Comparison of ENCODE assay signal across 12 mouse cellular contexts in genomic region chr4:89475848-89476247, GRCm38 (mm10).
DNase-seq lines count a peak whose midpoint lies in the region; ATAC-seq and TF ChIP-seq lines count a peak whose summit lies in the region.
"Had no signal": no experiment of that assay in that cellular context is flagged by ENCODE, and none has a peak within 500 bp of the region (broad histone marks: within the 10 kb centered on the region; RNA-seq: fewer than 3 reads in every experiment).

No protein-coding gene starts in this region.

- ATAC-seq in kidney, postnatal 0 days (replicated peaks; ENCODE audit: low FRiP score, low read depth): no peak
- peak; percentile 84 for ATAC-seq in megakaryocyte progenitor cell, adult 5-6 weeks (replicated peaks; ENCODE audit: poor library complexity)
- no peak for ATAC-seq in forebrain, embryonic 12.5 days (ENCODE audit: low FRiP score)

- H3K27ac ChIP-seq in kidney, postnatal 0 days: no peak overlapping the region
- no peak overlapping the region for H3K27ac ChIP-seq in forebrain, embryonic 12.5 days

- H3K4me2 ChIP-seq in kidney, postnatal 0 days (ENCODE audit: low read length): no peak overlapping the region
- no peak overlapping the region for H3K4me2 ChIP-seq in forebrain, embryonic 12.5 days

- TF ChIP-seq CTCF in kidney, postnatal 0 days (IDR thresholded peaks at IDR 0.05; ENCODE audit: low read depth): no peak

- no peaks in the 10 kb centered on the region for H3K4me1 ChIP-seq in kidney, postnatal 0 days (replicated peaks; ENCODE audit: insufficient read depth, low read length)
- no peaks in the 10 kb centered on the region for H3K4me1 ChIP-seq in forebrain, embryonic 12.5 days

- H3K4me3 ChIP-seq in kidney, postnatal 0 days (replicated peaks; ENCODE audit: low read depth, low read length): no peak overlapping the region
- H3K4me3 ChIP-seq in forebrain, embryonic 12.5 days (replicated peaks): no peak overlapping the region
- H3K4me3 ChIP-seq: megakaryocyte, embryonic 14.5 days had no signal

- peak; percentile 49 for DNase-seq in kidney, postnatal 0 days (ENCODE audit: low spot score)
- DNase-seq in kidney, adult 8-10 months: no peak
- DNase-seq in adrenal gland, adult 2 months: peak; percentile 74
- peak; percentile 44 for DNase-seq in embryo, embryonic 11 days
- DNase-seq in heart, adult 9 months (ENCODE audit: low spot score in 2 of 2): no peak
- DNase-seq: cerebellum, postnatal 10 days; lung, adult 2 months; thymus, postnatal 36 days had no signal

- 59% methylated on average over 3 of the region's 3 CpGs for WGBS in kidney, postnatal 0 days
- WGBS in forebrain, embryonic 12.5 days: 76% methylated on average over 3 of the region's 3 CpGs

- H3K9ac ChIP-seq in kidney, postnatal 0 days (ENCODE audit: low read depth, low read length): no peak overlapping the region
- no peak overlapping the region for H3K9ac ChIP-seq in forebrain, embryonic 12.5 days

- no peaks in the 10 kb centered on the region for H3K27me3 ChIP-seq in kidney, postnatal 0 days (ENCODE audit: insufficient read depth, low read length)
- H3K27me3 ChIP-seq in forebrain, embryonic 12.5 days: no peaks in the 10 kb centered on the region
- H3K27me3 ChIP-seq: CH12.LX; megakaryocyte, embryonic 14.5 days had no signal

- no peaks in the 10 kb centered on the region for H3K36me3 ChIP-seq in kidney, postnatal 0 days (ENCODE audit: insufficient read depth, low read length)
- H3K36me3 ChIP-seq in forebrain, embryonic 12.5 days (replicated peaks): no peaks in the 10 kb centered on the region

- no peaks in the 10 kb centered on the region for H3K9me3 ChIP-seq in kidney, postnatal 0 days (replicated peaks; ENCODE audit: low read length)
- H3K9me3 ChIP-seq in forebrain, embryonic 12.5 days: no peaks in the 10 kb centered on the region

Comparison
In these comparisons a context has a peak if more than half of its experiments do, and no peak if none do; other contexts are left out.
1. DNase-seq: peak in kidney, postnatal 0 days (single experiment), adrenal gland, adult 2 months (single experiment) and embryo, embryonic 11 days (single experiment); none in kidney, adult 8-10 months (0 of 2) and heart, adult 9 months (0 of 2).